Mouse (Mus musculus): Measurements from ENCODE around the gene Ly6g5b. TPM values are rescaled to one million over a fixed set of nuclear protein-coding genes. Genes with fewer than 3 reads are reported as not detected.

Ly6g5b gene
- 0.46 and 0.64 TPM in 2 replicates for polyA plus RNA-seq (2012; rRNA removed)

DNA sequence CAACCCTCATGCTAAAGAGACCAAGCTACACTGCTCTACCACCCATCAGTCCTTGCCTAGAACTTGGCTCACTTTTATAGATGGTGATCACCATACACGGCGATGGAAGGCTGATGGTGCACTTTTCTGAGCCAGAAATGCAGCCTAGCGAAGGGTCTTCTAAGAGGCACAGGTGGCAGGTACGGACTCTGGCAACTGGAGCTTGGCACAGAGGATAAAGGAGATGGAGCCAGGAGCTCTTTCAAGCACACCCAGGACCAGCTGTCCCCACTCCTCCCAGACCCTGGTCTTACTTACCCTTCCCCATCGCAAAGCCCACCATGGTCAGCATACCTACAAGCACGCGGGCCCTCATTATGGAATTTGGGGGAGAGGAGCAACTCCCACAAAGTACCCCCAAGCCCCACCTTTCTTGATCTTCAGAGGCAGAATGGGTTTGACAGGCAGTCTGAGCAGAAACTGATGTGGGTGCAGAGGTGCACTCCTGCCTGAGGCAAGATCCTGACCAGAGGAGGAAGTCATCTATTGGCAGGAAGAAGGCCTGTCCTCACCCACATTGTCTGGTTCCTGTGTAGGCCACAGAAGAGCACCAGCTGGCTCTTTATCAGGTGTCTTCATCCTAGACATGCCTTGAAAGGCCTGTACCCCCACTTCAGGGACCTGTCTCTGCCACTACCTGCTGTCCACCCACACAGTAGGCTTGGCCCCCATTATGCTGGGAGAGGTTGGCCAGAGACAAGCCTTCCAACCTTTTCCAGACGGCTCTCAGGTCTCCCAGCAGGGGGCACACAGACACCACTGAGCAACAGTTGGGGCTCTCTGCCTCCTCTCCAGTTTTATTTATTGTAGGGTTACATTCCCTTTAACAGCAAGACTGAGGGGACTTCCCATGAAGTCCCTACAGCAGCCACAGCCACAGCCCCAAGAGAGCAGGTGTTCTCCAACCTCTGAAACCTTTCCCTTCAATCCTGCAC lies at the start of gene Ly6g5b:
Gene Ly6g5b (minus strand): TSS at position 383 of the 974 bp plus-strand sequence.

DNA sequence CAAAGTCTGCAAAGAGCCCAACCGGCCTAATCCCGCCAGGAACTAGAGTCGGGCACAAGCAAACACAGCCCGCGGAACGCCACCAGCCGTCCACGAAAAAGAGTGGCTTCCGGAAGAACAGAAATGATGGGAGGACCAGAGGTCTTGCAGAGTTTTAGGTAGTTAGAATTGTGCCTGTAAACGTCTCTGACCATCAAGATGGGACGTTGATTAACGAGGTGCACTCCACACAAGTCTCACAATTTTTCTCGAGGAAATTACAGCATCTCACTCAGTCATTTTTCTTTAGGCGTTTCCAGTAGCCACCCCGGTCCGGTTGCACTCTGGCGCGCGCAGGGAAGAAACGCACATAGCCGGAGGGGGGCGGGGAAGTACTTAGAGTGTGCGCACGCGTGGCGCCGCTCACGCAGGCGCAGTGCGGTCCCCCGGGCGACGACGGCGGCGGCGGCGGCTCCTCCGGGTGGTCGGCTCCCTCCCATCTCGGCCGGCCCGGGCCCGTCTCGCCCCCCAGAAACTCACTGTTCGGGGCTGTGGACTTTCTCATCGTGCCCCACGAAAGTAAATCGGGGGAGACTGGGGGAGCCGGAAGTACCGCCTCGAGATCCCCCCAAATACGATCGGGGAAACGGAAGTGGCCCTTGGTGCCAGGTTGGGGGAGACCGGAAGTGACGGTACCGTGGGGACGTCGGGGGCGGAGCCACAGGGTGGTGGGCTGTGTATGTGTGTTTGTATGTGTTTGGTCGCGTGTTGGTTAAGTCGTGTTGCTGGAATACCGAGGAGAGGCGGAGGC lies 19.8 kb upstream of the Ly6g5b start, which contains the start of gene Bag6:
Gene Bag6 (plus strand): TSS at position 378 of the 790 bp plus-strand sequence.

DNA sequence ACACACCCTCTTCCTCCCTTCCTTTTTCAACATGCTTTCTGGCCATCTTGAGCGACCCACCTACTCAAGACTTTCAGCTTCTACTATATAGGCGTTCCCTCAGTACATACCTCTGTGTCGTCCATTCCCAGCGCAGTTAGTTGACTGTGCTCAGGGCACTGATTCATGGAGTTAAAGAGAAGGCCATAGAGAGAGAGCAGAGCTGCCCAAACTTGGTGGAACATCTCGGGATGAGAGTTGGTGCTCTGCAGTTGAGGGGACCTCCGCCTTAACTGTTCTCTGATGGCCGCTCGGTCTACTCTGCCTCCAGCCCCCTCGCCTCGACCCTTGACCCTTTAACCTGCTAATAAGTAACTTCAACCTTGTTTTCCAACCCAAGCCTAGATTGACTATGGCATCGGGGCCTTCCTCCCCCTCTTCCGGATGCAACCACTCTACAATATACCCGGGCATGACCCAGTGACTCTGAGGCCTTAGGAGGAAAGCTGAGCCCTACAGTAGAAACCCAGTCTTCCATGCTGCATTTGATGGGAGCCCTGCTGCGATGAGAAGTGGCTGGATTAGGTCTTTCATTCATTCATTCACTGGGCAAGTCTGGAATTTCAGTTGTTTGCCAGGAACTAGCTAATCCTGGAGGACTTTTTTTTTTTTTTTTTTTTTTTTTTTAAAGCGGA lies 16.4 kb upstream of the Ly6g5b start, which contains the start of gene Apom:
Gene Apom (minus strand): TSS at position 551 of the 674 bp plus-strand sequence.

DNA sequence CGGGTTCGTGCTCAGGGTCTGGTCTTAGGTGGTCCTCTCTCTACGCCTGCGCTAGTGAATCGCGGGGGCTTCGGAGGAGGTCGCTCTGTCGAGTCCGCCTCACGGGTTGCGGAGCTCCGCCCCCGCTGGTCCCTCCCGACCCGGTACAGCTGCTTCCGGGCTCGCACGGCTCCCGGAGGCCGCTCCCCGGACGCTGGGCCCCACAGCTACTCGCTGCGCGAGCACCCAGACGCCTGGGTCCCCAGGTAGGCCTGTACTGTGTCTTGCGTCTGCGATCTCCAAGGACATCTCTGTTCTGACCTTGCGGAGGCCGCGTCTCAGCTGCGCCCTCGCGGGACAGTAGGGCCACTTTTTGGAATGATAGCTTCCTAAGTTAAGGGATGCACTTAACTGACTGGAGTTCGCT lies 11.0 kb upstream of the Ly6g5b start, which contains the start of gene D17H6S53E:
Gene D17H6S53E (plus strand): TSS at position 168 of the 406 bp plus-strand sequence.

DNA sequence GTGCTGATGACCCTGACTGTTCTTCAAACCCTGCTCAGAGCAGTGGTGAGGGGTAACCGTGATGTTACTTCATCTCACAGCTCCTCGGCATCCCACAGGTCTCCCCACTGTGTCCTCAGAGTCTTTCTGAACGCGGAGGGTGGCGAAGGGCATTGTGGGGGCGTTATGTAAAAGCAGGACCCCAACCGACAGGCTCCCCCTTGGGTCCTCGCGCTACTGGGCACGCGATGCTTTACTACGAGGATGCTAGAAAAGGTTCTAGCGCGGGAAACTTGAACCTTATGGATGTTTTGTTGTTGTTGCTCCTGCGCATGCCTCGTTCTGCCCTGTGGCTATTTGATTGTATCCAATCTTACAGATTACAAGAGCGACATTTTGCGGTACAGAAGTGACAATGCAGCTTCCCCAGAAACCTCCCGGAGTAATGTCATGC lies 6.7 kb upstream of the Ly6g5b start, which contains the start of gene Csnk2b:
Gene Csnk2b (minus strand): TSS at position 183 of the 433 bp plus-strand sequence.

DNA sequence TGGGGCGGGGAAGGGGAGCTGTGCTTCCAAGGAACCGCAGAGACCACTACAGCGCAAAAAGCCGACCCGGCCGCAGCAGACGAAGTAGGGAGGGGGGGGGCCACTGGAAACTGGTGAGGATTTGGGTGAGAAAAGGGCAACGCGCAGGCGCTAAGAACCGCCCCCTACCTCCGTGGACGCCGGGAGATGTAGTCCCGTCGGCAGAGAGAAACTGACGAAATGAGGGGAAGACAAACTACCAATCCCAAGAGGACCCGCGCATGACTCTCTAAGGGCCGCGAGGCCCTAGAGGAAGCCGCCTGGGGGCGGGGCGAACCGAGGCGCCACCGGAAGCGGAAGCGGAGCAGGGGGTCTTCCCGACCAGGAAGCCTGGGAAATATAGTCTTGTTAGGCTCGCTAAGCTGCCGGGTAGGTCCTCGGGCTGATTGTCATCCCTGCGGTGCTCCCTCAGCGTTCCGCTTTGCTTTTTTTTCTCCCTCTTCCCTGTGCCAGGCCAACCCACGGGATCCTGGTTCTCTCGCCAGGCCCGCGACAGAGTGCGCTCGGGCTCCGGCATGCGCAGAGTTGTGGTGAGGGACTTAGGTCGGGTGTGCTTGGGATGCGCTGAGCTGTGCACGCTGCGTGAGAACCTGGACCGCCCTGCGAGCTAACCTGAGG lies 6.0 kb upstream of the Ly6g5b start, which contains the start of gene Gpank1:
Gene Gpank1 (plus strand): TSS at position 313 of the 657 bp plus-strand sequence.

DNA sequence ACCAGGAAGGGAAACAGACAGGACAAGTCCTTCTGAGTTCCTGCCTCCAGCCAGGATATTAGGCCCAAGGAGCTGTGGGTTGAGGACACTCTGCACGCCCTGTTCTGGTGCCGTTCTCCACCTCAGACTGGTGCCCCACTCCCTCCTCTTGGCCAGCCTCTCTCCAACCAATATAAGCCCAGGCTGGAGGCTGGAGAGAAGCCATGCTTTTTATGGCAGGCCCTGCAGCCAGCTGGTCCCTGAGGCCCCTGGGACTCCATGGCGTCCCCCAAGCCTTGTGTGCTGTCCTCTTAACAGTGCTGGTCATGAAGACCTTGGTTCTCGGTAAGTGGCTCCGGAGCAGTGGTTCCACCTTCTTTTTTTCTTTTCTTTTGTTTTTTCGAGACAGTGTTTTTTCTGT lies 7.1 kb downstream of the Ly6g5b start, which contains the start of gene Ly6g5c:
Gene Ly6g5c (plus strand): TSS at position 183 of the 400 bp plus-strand sequence.

DNA sequence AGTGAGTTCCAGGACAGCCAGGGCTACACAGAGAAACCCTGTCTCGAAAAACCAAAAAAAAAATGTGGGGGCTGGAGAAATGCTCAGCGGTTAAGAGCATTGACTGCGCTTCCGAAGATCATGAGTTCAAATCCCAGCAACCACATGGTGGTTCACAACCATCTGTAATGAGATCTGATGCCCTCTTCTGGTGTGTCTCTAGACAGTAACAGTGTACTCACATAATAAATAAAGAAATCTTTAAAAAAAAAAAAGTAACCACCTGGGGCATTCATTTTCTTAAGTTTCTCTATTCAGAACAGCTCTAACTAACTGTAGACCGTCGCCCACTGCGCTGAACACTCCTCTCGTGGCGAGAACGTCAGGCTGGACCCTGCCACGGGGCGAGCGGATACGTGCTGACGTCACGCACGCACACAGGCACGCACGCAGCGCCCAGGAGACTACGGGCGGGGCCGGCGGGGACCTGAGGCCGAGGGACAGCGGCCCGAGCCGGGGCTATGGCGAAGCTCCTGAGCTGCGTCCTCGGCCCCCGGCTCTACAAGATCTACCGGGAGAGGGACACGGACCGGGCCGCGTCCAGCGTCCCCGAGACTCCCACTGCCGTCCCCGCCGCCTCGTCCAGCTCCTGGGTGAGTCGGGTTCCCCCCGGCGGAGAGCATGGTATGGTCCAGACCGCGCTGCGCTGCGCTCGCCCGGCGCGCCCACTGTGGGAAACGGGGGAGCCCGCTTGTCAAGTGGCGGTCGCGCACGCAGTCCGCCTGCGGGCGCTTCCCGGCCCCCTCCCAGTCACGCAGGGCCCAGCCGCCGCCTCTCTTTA lies 26.2 kb downstream of the Ly6g5b start, which contains the start of gene Abhd16a:
Gene Abhd16a (plus strand): TSS at position 439 of the 820 bp plus-strand sequence.

DNA sequence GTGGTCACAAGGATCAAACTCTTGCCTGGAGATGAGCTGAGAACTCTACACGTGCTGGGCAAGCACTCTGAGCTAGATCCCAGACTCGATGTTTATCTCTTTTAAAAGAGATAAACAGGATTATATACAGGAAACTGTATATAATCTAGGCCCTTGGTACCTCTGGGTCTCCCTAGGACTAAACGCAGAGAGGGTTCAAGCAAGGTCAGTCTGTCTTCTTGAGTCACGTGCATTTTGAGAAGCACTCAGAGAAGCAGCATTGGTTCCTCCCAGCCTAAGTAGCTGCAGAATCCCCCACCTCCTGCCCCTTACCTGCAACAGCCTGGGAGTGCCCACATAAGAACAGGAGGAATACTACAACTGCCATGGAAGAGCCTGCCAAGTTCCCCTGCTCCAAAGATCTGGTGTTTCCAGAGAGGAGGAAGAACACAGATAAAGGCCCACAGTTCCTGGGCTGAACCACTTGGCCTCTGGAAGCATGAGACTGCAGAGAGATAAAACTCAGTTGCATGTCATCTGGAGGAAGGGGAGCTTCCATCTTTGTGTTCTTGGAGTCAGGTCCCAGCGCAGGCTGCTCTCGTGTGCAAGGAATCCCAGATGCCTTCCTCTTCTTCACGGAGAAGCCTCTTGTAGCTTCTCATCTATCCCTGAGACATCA lies 29.9 kb downstream of the Ly6g5b start, which contains the start of gene Ly6g6f:
Gene Ly6g6f (minus strand): TSS at position 403 of the 658 bp plus-strand sequence.

DNA sequence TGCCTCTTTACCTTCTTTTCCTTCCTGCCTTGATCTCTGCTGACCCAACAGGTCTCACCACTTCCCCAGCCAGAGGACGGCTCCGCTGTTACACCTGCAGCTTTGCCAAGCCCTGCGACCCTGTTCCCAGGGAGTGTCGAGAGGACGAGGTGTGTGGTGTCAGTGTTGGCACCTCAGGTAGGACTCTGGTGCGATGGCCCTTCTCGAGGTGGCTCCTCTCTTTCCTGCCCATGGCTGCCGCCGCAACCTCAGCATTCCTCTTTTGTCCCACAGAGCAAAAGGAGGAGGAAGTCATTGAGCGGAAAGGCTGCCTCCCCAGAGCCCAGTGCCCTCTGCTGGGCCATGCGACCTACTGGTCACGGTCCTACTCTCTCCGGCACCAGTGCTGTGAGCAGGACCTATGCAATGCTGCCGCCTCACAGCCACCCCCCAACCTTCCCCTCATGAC lies 37.4 kb downstream of the Ly6g5b start, which contains the start of gene Ly6g6d:
Gene Ly6g6d (minus strand): TSS at position 280 of the 448 bp plus-strand sequence.

DNA sequence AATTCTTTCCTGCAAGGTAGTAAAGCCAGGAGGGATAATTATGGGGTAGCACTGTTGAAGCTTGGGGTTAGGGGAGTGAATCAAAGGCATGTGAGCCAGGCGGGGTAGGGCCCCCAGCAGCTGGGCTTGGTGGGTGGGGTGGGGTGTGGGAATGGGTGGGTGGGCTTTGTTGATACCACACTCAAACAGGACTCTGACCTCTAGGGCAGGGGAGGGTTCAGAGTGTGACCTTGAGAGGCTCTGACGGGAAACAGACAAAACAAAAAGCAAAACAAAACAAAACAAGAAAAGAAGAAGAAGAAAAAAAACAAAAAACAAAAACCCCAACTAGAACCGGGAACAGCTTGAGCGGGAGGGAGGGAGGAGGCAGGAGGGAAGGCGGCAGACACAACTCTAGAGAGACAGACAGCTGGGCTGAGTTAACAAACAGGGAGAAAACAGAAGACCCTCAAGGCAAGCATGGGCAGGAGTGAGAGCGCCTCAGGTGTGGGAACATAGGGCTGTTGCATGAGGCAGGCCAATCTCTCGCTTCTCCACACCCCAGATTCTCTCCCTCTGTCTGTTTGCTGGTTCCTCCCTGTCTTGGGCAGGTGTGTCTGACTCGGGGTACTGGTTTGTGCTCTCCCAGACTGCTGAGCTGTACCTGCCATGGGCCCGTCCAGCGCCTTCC lies 38.6 kb downstream of the Ly6g5b start, which contains the start of gene Ly6g6e:
Gene Ly6g6e (plus strand): TSS at position 396 of the 670 bp plus-strand sequence.

DNA sequence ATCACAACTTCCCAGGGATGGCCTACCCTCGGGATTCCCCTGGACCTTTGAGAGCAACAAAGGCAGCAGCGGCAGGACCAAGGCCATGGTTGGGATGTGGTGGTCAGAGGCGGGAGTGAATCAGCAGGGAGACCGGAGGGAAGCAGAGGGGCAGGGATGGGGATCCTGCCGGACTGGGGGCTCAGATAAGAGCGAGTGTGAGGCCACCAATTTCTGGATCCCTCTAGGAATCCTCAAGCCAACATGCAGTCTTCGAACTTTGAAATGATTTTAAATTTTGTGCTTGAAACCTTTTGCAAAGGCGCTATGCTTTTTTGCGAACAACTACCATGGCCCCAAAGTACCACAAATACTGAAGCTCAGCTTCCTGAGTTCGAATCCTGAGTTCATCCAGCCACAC lies 49.1 kb downstream of the Ly6g5b start, which contains the start of gene Mpig6b:
Gene Mpig6b (minus strand): TSS at position 101 of the 400 bp plus-strand sequence.

DNA sequence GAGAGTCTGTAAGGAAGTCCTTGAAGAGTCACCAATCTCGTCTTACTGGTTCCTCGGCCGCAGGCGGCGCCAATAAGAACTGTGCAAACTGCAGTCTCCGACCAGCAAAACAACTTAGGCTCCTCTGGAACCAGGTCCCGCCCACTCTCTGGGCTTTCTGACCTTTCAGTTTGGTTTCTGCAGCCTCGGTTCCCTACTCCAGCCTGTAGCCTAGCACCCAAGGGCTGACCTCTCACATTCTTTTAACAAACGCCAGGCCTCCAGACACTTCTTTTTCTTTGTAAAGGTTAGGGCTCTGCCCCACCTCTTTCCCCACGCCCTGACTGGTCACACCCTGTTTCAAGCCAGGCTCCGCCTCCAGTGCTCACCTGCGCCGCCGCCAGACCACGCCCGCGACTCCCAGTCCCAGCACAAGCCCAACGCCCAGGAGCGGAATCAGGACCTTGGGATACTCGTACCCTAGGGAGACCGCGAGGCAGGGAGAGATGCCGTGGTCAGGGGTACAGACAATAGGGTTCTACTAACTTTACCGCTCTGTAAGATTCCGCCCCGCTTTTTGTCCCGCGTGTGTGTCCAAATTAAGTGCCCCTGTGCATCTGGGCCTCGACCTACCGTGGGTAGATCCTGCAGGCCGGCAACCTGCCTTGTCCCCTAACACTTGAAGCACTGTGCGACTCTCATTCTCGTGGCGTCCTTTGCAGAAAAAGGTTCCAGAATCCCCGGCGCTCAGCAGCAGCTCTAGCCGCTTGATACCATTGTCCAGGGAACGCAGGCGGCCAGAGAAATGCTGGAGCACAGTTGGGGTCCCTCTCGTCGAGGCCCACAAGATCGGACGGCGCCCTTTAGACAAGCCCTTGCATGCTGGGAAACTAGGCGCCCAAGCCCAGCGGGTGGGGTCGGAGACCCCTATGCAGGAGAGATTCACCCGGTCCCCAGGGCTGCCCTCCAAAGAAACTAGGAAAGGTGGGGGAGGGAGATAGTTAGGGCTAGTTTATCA lies 50.0 kb downstream of the Ly6g5b start, which contains the start of gene Ly6g6c:
Gene Ly6g6c (plus strand): TSS at position 438 of the 997 bp plus-strand sequence.

All from liver, embryonic 18 days (tissue).